Mouse (Mus musculus) testis, adult 2 months (tissue): Measurements from ENCODE around the gene Ugt1a8. TPM values are rescaled to one million over a fixed set of nuclear protein-coding genes. Genes with fewer than 3 reads are reported as not detected.

Experiments
- H3K27ac ChIP-seq: fragments of 200-500 bp; 2 replicates; pipeline ENCODE4 v1.5.1; 2012; ENCODE audit warnings: low read depth, low read length; ENCODE audit not compliant: control insufficient read depth, insufficient read depth
- H3K27me3 ChIP-seq: fragments of 200-500 bp; 2 replicates; pipeline ENCODE4 v1.6.1; 2012; ENCODE audit warnings: mild to moderate bottlenecking, low read length, moderate library complexity; ENCODE audit not compliant: control insufficient read depth, insufficient read depth
- H3K36me3 ChIP-seq: fragments of 200-500 bp; 2 replicates; pipeline ENCODE4 v1.6.1; 2012; ENCODE audit warnings: mild to moderate bottlenecking, low read length; ENCODE audit not compliant: control insufficient read depth, insufficient read depth
- H3K4me1 ChIP-seq: fragments of 200-500 bp; 2 replicates; pipeline ENCODE4 v1.6.1; 2012; ENCODE audit warnings: low read length; ENCODE audit not compliant: control insufficient read depth, insufficient read depth
- H3K4me3 ChIP-seq: fragments of 200-500 bp; 2 replicates; pipeline ENCODE4 v1.5.1; 2012; ENCODE audit warnings: low read depth, mild to moderate bottlenecking, low read length, moderate library complexity, mixed read lengths; ENCODE audit not compliant: control insufficient read depth
- CTCF ChIP-seq: fragments of 200-500 bp; IDR thresholded peaks from 2 replicates; pipeline ENCODE4 v1.5.1; 2012; ENCODE audit warnings: low read depth, mild to moderate bottlenecking, inconsistent platforms, low read length, moderate library complexity; ENCODE audit not compliant: control insufficient read depth, insufficient read depth, insufficient replicate concordance
- POLR2A ChIP-seq: fragments of 200-500 bp; IDR thresholded peaks from 2 replicates; pipeline ENCODE4 v1.6.1; 2012; ENCODE audit warnings: low read depth, mild to moderate bottlenecking, inconsistent platforms, low read length, moderate library complexity; ENCODE audit not compliant: control insufficient read depth
- polyA plus RNA-seq: library from polyadenylated mRNA; depleted of rRNA; stranded (reverse); fragments of >200 nt; gene quantifications from 2 replicates; pipeline ENCODE4 v1.2.3, GENCODE M21; 2012

Gene Ugt1a8
- polyA plus RNA-seq, 1 experiment, result not detected

GRCm38 (mm10) chr1:88258361-88258760 lies 170.7 kb downstream of the Ugt1a8 start:
- Histone ChIP-seq H3K27ac (no peak overlapping the region), H3K4me1 (no peaks in the 10 kb centered on the region; the same call in 1 of the 2 replicates), H3K4me3 (no peak overlapping the region), H3K36me3 (peaks cover 2% of the 10 kb centered on the region; the same call in 1 of the 2 replicates), H3K27me3 (no peaks in the 10 kb centered on the region)
- TF ChIP-seq CTCF (no peak), POLR2A (no peak)

GRCm38 (mm10) chr1:88258881-88259642 lies 171.4 kb downstream of the Ugt1a8 start:
- H3K27me3 ChIP-seq, result no peaks in the 10 kb centered on the region
- no peaks in the 10 kb centered on the region; the same call in 1 of the 2 replicates for H3K4me1 ChIP-seq
- H3K36me3 ChIP-seq, result peaks cover 7% of the 10 kb centered on the region
- TF ChIP-seq CTCF (no peak), POLR2A (no peak)
- H3K4me3 ChIP-seq, result no peak overlapping the region
- no peak overlapping the region for H3K27ac ChIP-seq

- Histone ChIP-seq H3K4me3 (no peak overlapping the region), H3K27ac (no peak overlapping the region), H3K27me3 (no peaks in the 10 kb centered on the region), H3K4me1 (no peaks in the 10 kb centered on the region; the same call in 1 of the 2 replicates), H3K36me3 (peaks cover 10% of the 10 kb centered on the region)
- no peak for TF ChIP-seq CTCF
- TF ChIP-seq POLR2A, result no peak
Measured at GRCm38 (mm10) chr1:88259643-88260024, 172.0 kb downstream of the Ugt1a8 start.

GRCm38 (mm10) chr1:88260114-88260513 lies 172.5 kb downstream of the Ugt1a8 start:
- no peaks in the 10 kb centered on the region; the same call in 1 of the 2 replicates for H3K4me1 ChIP-seq
- peaks cover 11% of the 10 kb centered on the region for H3K36me3 ChIP-seq

GRCm38 (mm10) chr1:88260604-88261377 lies 173.2 kb downstream of the Ugt1a8 start:
- H3K27ac ChIP-seq, result no peak overlapping the region
- no peaks in the 10 kb centered on the region for H3K27me3 ChIP-seq
- H3K4me3 ChIP-seq, result peak overlapping the region; percentile 19; the same call in 1 of the 2 replicates
- no peaks in the 10 kb centered on the region; the same call in 1 of the 2 replicates for H3K4me1 ChIP-seq
- H3K36me3 ChIP-seq, result peaks cover 17% of the 10 kb centered on the region
- TF ChIP-seq POLR2A, result no peak
- no peak for TF ChIP-seq CTCF

More at GRCm38 (mm10) chr1:88260114-88260513, 172.5 kb downstream of the Ugt1a8 start:
- Histone ChIP-seq H3K4me3 (peak overlapping the region; percentile 6), H3K27me3 (no peaks in the 10 kb centered on the region), H3K27ac (no peak overlapping the region)
- TF ChIP-seq CTCF (no peak), POLR2A (no peak)

- no peaks in the 10 kb centered on the region; the same call in 1 of the 2 replicates for H3K4me1 ChIP-seq
- peaks cover 25% of the 10 kb centered on the region for H3K36me3 ChIP-seq
- H3K4me3 ChIP-seq, result no peak overlapping the region
- TF ChIP-seq CTCF (no peak), POLR2A (no peak)
- H3K27ac ChIP-seq, result no peak overlapping the region
- H3K27me3 ChIP-seq, result no peaks in the 10 kb centered on the region
Measured at GRCm38 (mm10) chr1:88261706-88262105, 174.1 kb downstream of the Ugt1a8 start.

GRCm38 (mm10) chr1:88262255-88262654 lies 174.6 kb downstream of the Ugt1a8 start:
- Histone ChIP-seq H3K27ac (no peak overlapping the region), H3K4me1 (no peaks in the 10 kb centered on the region; the same call in 1 of the 2 replicates), H3K4me3 (no peak overlapping the region), H3K27me3 (no peaks in the 10 kb centered on the region), H3K36me3 (peaks cover 29% of the 10 kb centered on the region)
- no peak for TF ChIP-seq CTCF
- TF ChIP-seq POLR2A, result no peak
